Mouse (Mus musculus) limb, embryonic 10.5 days (tissue): ENCODE measurements around the gene Ptchd1. TPM values are rescaled to one million over a fixed set of nuclear protein-coding genes. Genes with fewer than 3 reads are reported as not detected.

Source experiments
- DNase-seq: peaks from one replicate; pipeline ENCODE4 v3.0.0-alpha.2; 2017; ENCODE audit warnings: low spot score
- H3K27ac ChIP-seq: fragments of 300-500 bp; sonication (generic); 2 replicates; pipeline ENCODE4 v1.5.1; 2016; ENCODE audit warnings: mild to moderate bottlenecking
- H3K27me3 ChIP-seq: fragments of 300-500 bp; sonication (generic); 2 replicates; pipeline ENCODE4 v1.6.1; 2016; ENCODE audit warnings: low read depth, mild to moderate bottlenecking; ENCODE audit not compliant: poor library complexity, severe bottlenecking
- H3K36me3 ChIP-seq: fragments of 300-500 bp; sonication (generic); 2 replicates; pipeline ENCODE4 v1.6.1; 2016; ENCODE audit warnings: mild to moderate bottlenecking, moderate library complexity
- H3K4me1 ChIP-seq: fragments of 300-500 bp; sonication (generic); 2 replicates; pipeline ENCODE4 v1.6.1; 2016
- H3K4me3 ChIP-seq: fragments of 300-500 bp; sonication (generic); 2 replicates; pipeline ENCODE4 v1.5.1; 2016; ENCODE audit warnings: mild to moderate bottlenecking, moderate library complexity
- H3K9me3 ChIP-seq: fragments of 300-500 bp; sonication (generic); replicated peaks from 2 replicates; pipeline ENCODE4 v1.6.1; 2016; ENCODE audit warnings: mild to moderate bottlenecking
- WGBS: fragments of 180-500 bp; shearing (Covaris S2); methylation state at CpG from one replicate; pipeline ENCODE4 v1.1.7; 2016; 5-methylcytosine and 5-hydroxymethylcytosine counted together
- polyA plus RNA-seq: library from polyadenylated mRNA; unstranded; fragments of >200 nt; fragmentation: Nextera tagmentation; extraction: Ambion mirVana; gene quantifications from 2 replicates; pipeline ENCODE4 v1.2.1, GENCODE M21; 2016

Gene Ptchd1
- 0.20 and 0.29 TPM in 2 replicates for polyA plus RNA-seq

GRCm38 (mm10) chrX:155623701-155624281 lies at the start of gene Ptchd1:
TSS of gene Ptchd1 (minus strand) at chrX:155623814.
- Histone ChIP-seq H3K4me3 (peak within 1 kb of the TSS; percentile 55), H3K9me3 (no peaks in the 10 kb centered on the region), H3K27me3 (peaks cover 65% of the 10 kb centered on the region), H3K27ac (no peak within 1 kb of the TSS; the same call in 1 of the 2 replicates), H3K4me1 (peaks cover 13% of the 10 kb centered on the region), H3K36me3 (no peaks in the 10 kb centered on the region)
- peak; percentile 37 for DNase-seq
- 19% methylated on average over 24 of the region's 34 CpGs for WGBS

GRCm38 (mm10) chrX:155657971-155658370 lies 34.4 kb upstream of the Ptchd1 start:
- Histone ChIP-seq H3K27ac (no peak overlapping the region), H3K36me3 (no peaks in the 10 kb centered on the region), H3K27me3 (no peaks in the 10 kb centered on the region), H3K4me1 (no peaks in the 10 kb centered on the region), H3K9me3 (no peaks in the 10 kb centered on the region), H3K4me3 (no peak overlapping the region)
- 85% methylated on average over 1 of the region's 1 CpGs for WGBS
- no peak for DNase-seq

DNA sequence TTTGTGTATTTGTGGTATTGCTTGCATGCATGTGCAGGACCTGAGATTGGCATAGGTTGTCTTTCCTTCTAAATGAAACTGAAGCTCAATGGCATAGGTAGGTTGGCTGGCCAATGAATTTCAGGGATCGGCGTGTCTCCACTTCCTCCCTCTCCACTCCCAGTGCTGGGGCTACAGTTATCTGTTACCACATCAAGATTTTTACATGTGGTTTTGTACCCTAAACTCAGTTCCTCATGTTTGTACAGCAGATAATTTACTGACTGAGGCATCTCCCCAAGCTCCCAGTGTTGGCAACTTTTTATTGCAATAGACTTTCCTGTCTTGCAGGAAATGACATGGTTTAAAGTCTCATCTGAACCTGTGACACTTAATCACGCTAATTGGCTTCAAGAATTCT lies 22.4 kb upstream of the Ptchd1 start:
- Histone ChIP-seq H3K27ac (no peak overlapping the region), H3K9me3 (no peaks in the 10 kb centered on the region), H3K36me3 (no peaks in the 10 kb centered on the region), H3K27me3 (no peaks in the 10 kb centered on the region), H3K4me1 (no peaks in the 10 kb centered on the region), H3K4me3 (no peak overlapping the region)
- DNase-seq = no peak
- WGBS = 91% methylated on average over 3 of the region's 3 CpGs

- H3K27ac ChIP-seq = no peak overlapping the region
- H3K9me3 ChIP-seq = no peaks in the 10 kb centered on the region
- no peak for DNase-seq
- no peaks in the 10 kb centered on the region for H3K27me3 ChIP-seq
- 21% methylated on average over 1 of the region's 1 CpGs for WGBS
- H3K4me3 ChIP-seq = no peak overlapping the region
- no peaks in the 10 kb centered on the region for H3K4me1 ChIP-seq
- no peaks in the 10 kb centered on the region for H3K36me3 ChIP-seq
Observed at GRCm38 (mm10) chrX:155643975-155644374, 20.4 kb upstream of the Ptchd1 start.

GRCm38 (mm10) chrX:155625671-155626196 lies 2.1 kb upstream of the Ptchd1 start:
- H3K36me3 ChIP-seq = no peaks in the 10 kb centered on the region
- DNase-seq = no peak
- H3K27ac ChIP-seq = no peak overlapping the region
- H3K4me3 ChIP-seq = no peak overlapping the region
- 10% methylated on average over 13 of the region's 13 CpGs for WGBS
- H3K9me3 ChIP-seq = no peaks in the 10 kb centered on the region
- peaks cover 13% of the 10 kb centered on the region for H3K4me1 ChIP-seq
- peaks cover 63% of the 10 kb centered on the region for H3K27me3 ChIP-seq

DNA sequence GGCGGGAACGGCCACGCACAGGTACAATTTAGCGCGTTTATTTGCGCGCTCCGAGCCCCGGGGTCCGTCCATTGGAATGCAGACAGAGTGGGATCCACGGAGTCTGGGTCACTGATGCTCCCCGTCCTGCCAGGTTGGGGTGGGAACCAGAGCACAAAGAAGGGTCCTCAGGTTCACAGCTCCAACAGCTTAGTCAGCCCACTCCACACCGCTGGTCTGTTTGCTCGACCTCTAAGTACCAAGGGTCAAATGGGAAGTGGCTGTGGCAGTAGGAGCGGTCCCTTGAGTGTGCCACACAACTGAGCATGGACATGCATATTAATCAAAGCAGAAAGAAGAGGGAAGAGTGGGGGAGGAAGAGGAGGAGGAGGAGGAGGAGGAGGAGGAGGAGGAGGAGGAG lies 1.3 kb upstream of the Ptchd1 start:
- WGBS = 11% methylated on average over 15 of the region's 15 CpGs
- no peaks in the 10 kb centered on the region for H3K36me3 ChIP-seq
- peaks cover 65% of the 10 kb centered on the region for H3K27me3 ChIP-seq
- H3K4me3 ChIP-seq = peak overlapping the region; percentile 55
- H3K4me1 ChIP-seq = peaks cover 13% of the 10 kb centered on the region
- H3K9me3 ChIP-seq = no peaks in the 10 kb centered on the region
- no peak for DNase-seq
- no peak overlapping the region for H3K27ac ChIP-seq

- H3K27ac ChIP-seq = no peak within 1 kb of the TSS
- H3K9me3 ChIP-seq = no peaks in the 10 kb centered on the region
Observed at GRCm38 (mm10) chrX:155624341-155624841, 777 bp upstream of the Ptchd1 start, which contains the start of gene Gm15155. TSS of gene Gm15155 (plus strand) at chrX:155624741.

DNA sequence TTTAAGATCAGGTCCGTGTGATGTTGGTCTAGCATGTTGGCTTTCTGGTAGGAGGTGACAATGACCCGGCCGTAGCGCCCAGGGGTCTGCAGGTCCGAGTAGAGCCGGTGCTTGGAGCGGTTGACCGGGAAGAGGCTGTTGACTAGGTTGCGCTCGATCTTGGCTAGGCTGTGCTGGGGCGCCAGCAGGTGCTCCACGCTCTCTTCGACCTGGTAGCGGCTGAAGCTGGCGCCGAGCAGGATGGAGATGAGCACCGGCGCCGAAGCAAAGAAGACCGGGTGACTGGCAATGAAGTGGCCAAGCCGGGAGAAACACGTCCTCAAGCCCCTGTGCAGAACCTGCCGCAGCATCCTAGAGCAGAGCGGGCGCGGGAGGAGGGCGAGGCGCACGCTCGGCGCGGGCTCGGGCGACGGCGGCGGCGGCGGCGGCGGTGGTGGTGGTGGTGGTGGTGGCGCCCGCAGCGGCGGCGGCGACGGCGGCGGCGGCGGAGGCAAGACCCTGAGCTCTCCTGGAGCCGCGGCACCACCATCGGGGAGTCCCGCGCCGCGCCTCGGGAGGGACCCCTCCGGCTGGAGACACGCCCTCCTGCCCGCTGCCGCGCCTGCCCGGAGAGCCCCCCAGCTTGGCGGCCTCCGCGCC lies 534 bp downstream of the Ptchd1 start:
- H3K27me3 ChIP-seq = peaks cover 65% of the 10 kb centered on the region
- peaks cover 13% of the 10 kb centered on the region for H3K4me1 ChIP-seq
- peak; percentile 38 for DNase-seq
- H3K9me3 ChIP-seq = no peaks in the 10 kb centered on the region
- H3K27ac ChIP-seq = no peak overlapping the region; the same call in 1 of the 2 replicates
- H3K4me3 ChIP-seq = peak overlapping the region; percentile 55
- 23% methylated on average over 54 of the region's 69 CpGs for WGBS
- H3K36me3 ChIP-seq = no peaks in the 10 kb centered on the region

More at GRCm38 (mm10) chrX:155624341-155624841, 777 bp upstream of the Ptchd1 start, which contains the start of gene Gm15155:
- peaks cover 65% of the 10 kb centered on the region for H3K27me3 ChIP-seq
- DNase-seq = peak; percentile 32
- WGBS = 9% methylated on average over 19 of the region's 19 CpGs
- H3K4me1 ChIP-seq = peaks cover 13% of the 10 kb centered on the region
- H3K36me3 ChIP-seq = no peaks in the 10 kb centered on the region
- peak within 1 kb of the TSS; percentile 55 for H3K4me3 ChIP-seq

DNA sequence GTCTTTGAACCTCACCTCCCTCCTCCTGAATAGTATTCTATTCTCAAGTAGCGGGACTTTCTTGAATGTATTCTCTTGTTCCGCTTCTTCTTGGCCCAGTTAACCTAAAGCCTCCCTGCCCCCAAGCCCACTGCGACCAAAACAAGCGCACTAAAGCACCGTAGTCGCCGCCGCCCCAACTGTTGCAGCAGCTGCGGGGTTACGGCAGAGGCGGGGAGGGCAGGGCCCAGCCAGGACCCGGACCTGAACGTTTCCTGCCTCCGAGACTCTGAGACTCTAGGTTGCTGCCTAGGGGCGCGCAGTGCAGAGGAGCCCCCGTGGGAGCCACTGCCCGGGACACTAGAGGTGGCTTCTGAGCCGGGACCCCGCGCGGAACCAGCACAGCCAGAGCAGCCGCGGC lies 1.1 kb downstream of the Ptchd1 start:
- H3K27me3 ChIP-seq = peaks cover 65% of the 10 kb centered on the region
- peak overlapping the region; percentile 55 for H3K4me3 ChIP-seq
- no peak for DNase-seq
- WGBS = 22% methylated on average over 24 of the region's 24 CpGs
- H3K9me3 ChIP-seq = no peaks in the 10 kb centered on the region
- H3K36me3 ChIP-seq = no peaks in the 10 kb centered on the region
- H3K27ac ChIP-seq = no peak overlapping the region
- peaks cover 13% of the 10 kb centered on the region for H3K4me1 ChIP-seq

DNA sequence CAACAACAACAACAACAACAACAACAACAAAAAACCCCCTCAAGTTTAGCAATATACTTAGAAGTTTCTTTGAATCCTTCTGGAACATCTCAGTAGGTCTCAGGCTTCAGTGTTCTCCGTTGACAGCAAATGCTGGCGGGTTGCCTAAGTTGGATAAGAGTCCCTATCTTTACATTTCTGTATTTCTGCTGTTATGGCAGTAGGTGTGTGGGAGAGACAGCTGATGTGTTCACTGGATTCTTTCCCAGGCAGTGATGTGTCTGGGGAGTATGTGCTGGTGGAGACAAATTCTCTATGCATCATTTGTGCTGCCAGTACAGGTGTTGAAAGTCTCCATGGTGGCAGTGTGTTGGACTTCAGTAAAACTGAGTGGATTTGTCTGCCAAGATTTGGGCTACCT lies 22.4 kb downstream of the Ptchd1 start:
- DNase-seq = no peak
- Histone ChIP-seq H3K4me1 (no peaks in the 10 kb centered on the region), H3K9me3 (no peaks in the 10 kb centered on the region)

GRCm38 (mm10) chrX:155596390-155596789 lies 27.2 kb downstream of the Ptchd1 start:
- Histone ChIP-seq H3K27me3 (no peaks in the 10 kb centered on the region; the same call in 1 of the 2 replicates), H3K27ac (no peak overlapping the region)
- DNase-seq = no peak

More for the DNA sequence above, 22.4 kb downstream of the Ptchd1 start:
- no peaks in the 10 kb centered on the region for H3K27me3 ChIP-seq
- H3K36me3 ChIP-seq = no peaks in the 10 kb centered on the region
- 94% methylated on average over 2 of the region's 2 CpGs for WGBS
- H3K27ac ChIP-seq = no peak overlapping the region
- no peak overlapping the region for H3K4me3 ChIP-seq

GRCm38 (mm10) chrX:155594685-155595084 lies 28.9 kb downstream of the Ptchd1 start:
- H3K4me3 ChIP-seq = no peak overlapping the region
- H3K27ac ChIP-seq = no peak overlapping the region
- 54% methylated on average over 1 of the region's 1 CpGs for WGBS
- H3K36me3 ChIP-seq = no peaks in the 10 kb centered on the region
- no peak for DNase-seq
- no peaks in the 10 kb centered on the region; the same call in 1 of the 2 replicates for H3K27me3 ChIP-seq
- H3K4me1 ChIP-seq = no peaks in the 10 kb centered on the region
- no peaks in the 10 kb centered on the region for H3K9me3 ChIP-seq

More at GRCm38 (mm10) chrX:155596390-155596789, 27.2 kb downstream of the Ptchd1 start:
- H3K36me3 ChIP-seq = no peaks in the 10 kb centered on the region
- H3K4me1 ChIP-seq = no peaks in the 10 kb centered on the region
- H3K4me3 ChIP-seq = no peak overlapping the region
- no peaks in the 10 kb centered on the region for H3K9me3 ChIP-seq

DNA sequence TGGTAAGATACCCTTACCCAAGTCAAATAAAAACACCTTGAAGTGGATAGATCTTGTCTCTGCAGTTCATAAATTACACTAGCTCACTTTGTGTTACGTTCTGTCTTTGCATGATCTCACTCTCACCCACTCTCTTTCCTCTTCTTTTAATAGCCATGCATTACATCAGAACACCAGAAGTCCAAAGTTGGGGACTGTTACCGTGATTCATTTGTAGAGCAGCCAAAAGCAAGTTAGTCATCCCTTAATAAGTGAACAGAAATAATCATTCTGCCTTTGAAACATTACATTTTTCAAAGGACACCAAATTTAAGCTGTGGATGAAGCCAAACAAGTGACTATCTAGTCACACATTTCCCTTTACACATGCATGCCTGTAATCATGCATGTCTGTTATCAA lies 31.1 kb downstream of the Ptchd1 start:
- no peaks in the 10 kb centered on the region for H3K4me1 ChIP-seq
- no peak for DNase-seq
- no peaks in the 10 kb centered on the region for H3K36me3 ChIP-seq
- no peak overlapping the region for H3K27ac ChIP-seq
- H3K27me3 ChIP-seq = no peaks in the 10 kb centered on the region; the same call in 1 of the 2 replicates
- H3K9me3 ChIP-seq = no peaks in the 10 kb centered on the region
- WGBS = 76% methylated on average over 2 of the region's 2 CpGs
- H3K4me3 ChIP-seq = no peak overlapping the region
